Mouse (Mus musculus): ENCODE results near the gene Cope.

Gene Cope

DNA sequence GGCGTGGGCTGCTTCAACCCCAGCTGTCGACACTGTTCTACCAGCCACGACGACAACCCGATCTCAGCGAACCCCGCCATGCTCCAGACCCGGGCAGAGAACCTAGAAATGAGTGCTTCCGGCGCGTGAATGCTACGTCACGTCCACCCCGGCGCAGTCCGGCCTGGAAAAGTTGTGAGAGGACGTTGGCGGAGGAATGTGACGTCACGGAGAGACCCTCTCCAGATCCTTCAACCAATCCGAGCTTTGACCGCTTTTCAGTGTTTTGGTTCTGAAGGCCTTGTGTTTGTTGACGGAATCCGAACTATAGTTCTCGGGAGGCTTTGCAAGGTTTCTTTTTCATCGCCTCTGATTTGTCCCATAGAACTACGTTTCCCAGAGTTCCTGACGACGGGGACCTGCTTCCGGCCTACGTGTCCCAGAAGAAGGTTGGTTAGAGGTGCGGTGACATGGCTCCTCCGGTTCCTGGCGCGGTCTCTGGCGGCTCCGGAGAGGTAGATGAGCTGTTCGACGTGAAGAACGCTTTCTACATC lies at the start of gene Cope, which contains the start of gene Ddx49:
Gene Cope (plus strand): TSS at position 161 of the 533 bp plus-strand sequence.
Gene Ddx49 (minus strand): TSS at position 132 of the 533 bp plus-strand sequence.
- DNase-seq (ENCODE audit: low spot score), result peak; percentile 96

DNA sequence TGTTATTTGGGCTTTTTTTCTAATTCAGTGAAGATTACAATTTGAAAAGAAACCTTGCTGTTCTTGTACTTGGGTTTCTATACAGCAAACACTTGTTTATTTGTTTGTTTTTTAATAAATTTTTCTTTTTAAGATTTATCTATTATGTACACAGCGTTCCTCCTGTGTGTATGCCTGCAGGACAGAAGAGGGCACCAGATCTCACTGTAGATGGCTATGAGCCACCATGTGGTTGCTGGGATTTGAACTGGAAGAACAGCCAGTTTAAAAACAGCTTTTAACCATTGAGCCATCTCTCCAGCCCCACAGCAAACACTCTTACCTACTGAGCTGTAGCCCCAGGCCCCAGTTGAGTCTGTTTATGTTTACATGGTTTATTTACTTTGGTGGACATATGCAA lies 47.7 kb upstream of the Cope start:
- DNase-seq (ENCODE audit: low spot score), result no peak

DNA sequence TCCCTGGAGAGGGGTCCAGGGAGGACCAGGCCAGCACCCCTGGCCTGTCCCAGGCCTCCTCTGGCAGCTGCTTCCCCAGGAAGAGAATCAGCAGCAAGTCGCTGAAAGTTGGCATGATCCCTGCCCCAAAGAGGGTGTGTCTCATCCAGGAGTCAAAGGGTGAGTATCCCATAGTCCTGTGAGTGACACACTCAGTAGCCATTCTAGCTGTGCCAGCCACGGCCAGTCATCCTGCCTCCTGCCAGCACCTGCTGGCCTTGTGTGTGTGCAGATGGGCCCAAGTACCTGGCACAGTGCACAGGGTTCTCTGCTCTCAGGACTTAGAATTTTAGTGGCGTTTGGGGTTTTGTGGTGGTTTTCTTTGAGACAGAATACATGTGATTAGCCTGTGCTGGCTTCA lies 44.9 kb upstream of the Cope start:
- DNase-seq (ENCODE audit: low spot score), result no peak

DNA sequence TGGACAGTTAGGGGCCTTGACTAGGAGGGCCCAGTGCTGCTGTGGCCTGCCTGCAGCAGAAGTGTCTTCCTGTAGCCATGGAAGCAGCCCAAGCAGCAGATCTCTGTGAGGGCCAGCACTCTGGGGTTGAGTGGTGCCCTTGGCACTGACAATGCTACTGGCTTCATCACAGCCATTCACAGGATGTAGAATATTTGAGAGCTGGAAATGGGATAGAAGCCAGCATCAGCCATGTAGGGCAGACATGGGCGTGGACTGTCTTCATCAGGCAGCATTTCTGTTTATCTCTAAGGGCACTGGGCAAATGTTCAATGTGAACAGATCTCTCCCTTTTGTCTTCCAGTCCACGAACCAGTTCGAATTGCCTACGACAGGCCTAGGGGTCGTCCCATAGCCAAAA lies 43.7 kb upstream of the Cope start:
- DNase-seq (ENCODE audit: low spot score), result no peak

DNA sequence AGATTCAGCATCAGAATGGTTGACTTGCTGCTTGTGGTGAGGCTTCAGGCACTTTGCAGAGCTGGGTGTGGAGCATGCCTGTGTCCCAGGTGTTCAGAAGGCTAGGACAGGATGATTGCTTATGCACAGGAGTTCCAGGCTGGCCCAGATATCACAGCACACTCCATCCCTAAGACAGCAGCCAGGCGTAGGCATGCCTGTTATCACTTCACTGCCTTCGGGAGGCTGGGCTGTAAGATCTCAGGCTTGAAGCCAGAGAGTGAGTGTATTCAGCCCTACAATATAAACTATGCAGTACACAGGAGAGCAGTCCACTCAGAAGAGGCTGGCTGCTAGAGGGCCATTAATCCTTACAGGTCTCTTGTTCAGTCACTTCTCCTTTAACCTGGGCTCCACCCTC lies 43.3 kb upstream of the Cope start:
- no peak for DNase-seq (ENCODE audit: low spot score)

DNA sequence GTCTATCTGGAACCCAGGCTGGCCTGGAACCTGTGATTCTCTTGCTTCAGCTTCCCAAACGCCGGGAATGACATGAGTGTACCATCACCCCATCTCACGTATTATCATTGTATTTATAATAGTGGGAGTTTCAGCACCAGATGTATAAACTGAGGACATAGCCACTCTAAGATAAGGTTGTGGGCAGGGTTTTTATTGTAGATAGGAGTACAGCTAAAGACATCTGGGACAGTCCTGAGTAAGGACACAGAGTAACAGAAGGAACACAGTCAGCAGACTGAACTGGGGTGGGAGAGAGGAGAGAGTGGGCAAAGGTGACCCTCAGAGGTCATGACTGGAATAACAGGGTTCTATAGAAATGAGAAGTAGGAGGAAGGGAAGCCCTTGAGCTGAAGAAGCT lies 34.6 kb upstream of the Cope start:
- DNase-seq (ENCODE audit: low spot score), result no peak

DNA sequence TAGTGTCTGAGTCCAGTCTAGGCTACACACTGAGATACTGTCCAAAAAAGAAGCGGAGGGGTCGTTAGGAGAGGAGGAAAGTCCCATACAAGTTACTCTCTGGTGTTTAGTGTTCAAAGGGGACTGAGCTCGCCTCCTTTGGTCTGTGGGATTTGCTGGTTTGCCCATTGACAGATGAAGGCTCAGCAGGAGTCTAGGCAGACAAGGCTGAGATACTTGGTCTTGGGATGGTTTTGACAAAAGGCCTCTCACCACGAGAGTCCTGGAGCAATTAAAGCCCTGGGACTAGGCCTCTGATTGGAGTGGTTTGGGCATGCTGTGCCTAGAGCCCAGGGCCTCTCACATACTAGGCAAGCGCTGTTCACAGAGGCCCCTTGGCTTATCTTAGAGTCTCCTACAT lies 34.0 kb upstream of the Cope start:
- DNase-seq (ENCODE audit: low spot score), result no peak

DNA sequence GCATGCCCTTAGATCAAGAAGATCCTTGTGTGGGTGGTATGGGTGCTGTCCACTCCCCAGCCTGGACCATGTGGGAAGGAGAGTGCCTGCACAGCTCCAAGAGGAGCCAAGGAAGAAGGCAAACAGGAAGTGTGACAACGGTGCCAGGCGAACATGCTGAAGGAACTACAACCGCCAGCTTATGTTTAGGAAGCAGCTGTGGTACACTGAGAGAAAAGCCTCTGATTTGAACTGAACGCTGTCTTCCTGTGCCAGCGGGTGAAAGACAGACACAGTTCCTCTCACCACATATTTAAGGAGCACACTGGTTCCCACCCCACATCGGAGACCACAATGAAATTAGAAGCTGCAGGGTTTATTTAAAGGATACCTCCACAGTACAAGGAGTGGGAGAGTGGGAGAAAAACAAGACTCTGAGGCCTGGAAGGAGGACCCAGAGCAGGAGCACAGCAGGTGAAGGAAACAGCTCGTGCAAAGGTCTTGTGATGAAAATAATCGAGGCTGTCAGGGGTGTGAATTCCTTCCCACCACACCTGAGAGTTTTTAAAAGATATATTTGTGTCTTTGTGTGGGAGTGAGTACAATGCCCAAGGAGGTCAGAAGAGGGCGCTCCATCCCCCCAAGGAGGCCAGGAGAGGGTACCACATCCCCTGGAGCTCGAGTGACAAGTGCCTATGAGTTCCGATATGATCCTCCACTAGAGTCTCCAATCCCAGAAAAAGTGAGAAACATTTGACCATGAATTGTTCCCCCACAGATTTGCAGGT lies 33.3 kb upstream of the Cope start:
- DNase-seq (ENCODE audit: low spot score), result no peak

DNA sequence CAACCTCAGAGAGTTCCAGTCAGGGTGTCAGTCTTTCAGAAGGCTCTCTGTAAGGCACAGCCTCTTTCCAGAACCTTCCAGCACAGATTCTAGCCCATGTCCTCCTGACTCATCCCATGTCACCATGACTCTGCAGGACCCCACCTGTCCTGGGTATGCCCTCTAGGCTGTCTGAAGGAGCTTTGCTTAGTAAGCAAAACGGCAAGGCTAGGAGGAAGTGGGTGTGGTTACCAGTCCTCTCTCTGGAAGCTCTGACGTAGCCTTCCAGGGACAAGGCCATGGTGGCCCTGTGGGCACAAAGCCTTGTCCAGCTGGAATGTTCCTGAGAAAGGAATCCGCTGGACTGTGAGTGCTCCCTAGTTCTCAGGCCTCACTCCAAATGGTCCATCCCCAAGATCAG lies 29.4 kb upstream of the Cope start:
- no peak for DNase-seq (ENCODE audit: low spot score)

DNA sequence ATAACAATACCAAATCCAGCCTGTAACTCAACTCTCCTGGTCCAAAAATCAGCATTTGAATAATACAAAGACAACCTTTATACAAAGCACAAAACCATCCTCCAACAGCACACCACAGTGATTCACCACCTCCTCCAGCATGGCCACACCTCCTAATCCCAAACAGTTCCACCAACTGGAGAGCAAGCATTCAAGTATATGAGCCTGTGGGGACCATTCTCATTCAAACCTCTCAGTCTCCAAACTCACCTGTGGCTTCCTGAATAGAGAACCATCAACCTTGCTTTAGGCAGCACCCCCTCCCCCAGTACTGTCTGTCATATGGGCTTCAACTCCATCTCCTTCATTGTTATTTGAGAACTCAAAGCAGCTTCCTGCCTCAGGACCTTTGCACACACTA lies 28.0 kb upstream of the Cope start:
- no peak for DNase-seq (ENCODE audit: low spot score)

DNA sequence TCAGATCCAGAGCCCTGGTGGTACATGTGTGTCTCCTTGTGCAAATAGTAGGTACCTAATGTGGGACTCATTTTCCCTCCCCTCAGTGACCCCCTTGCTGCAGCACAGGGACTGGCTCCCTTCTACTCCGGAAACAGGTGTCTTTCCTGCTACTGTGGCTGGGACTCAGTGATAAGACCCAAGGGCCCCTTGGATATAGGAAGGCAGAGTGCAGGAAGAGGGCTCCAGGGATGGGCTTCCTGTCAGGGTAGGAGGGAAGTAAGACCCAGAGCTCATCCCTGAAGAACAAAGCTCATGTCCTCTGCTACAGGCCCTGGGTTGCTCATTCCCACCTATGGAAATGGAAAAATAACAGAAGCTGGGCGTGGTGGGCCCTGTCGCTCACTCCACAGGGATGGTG lies 25.8 kb upstream of the Cope start:
- no peak for DNase-seq (ENCODE audit: low spot score)

DNA sequence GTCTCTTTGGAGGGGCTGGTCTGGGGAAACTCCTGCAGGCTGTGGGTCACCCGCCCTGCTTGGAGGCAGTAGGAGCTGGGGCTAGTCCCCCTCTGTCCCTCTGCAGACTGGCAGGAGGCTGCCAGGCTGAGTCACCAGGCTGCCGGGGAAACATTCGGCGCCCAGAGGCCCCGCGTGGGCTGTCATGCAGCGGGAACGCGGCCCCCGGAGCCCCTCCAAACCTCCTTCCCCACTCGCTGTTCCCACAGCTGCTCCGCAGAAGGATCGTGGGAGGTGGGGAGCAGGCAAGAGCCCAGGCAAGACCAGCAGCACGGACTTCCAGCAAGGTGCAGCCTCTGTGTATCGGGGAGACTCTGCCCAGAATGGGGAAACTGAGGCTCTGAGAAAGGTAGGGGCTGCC lies 24.1 kb upstream of the Cope start:
- DNase-seq (ENCODE audit: low spot score), result peak; percentile 65

DNA sequence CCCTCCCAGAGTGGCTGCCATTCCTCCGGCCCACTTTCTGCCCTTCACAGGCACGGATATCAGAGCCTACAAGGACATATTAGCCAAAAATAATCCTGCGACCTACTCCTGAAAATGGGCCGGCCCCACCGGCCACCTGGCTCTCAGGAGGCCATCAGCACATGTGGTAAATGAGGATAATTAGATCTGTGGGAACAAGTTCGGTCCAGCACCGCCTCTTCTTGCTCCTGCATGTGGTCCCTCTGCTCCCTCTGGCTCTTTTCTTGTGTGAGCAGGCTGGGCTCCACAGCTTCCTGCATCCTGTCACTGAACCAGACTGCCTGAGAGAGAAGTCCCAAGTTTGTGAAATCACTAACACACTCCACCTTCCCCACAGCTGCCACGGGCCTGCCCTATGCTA lies 23.1 kb upstream of the Cope start:
- DNase-seq (ENCODE audit: low spot score), result no peak

DNA sequence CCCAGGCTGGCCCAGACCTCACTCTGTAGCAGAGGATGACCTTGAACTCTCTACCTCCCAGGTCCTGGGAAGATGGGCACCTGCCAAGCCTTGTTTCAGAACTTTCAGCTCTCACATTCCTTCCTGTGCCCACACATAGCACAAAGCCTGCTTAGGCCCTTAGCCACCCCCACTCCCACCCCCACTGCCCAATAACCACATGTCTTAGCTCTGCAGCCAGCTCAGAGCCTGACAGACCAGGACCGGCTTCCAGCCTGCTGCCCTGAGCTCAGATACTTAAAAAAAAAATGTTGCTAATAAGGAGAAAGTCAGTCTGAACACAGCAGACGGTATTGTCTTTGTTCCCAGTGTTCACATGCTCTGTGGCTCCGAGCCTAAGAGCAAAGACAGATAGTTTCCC lies 21.3 kb upstream of the Cope start:
- no peak for DNase-seq (ENCODE audit: low spot score)

DNA sequence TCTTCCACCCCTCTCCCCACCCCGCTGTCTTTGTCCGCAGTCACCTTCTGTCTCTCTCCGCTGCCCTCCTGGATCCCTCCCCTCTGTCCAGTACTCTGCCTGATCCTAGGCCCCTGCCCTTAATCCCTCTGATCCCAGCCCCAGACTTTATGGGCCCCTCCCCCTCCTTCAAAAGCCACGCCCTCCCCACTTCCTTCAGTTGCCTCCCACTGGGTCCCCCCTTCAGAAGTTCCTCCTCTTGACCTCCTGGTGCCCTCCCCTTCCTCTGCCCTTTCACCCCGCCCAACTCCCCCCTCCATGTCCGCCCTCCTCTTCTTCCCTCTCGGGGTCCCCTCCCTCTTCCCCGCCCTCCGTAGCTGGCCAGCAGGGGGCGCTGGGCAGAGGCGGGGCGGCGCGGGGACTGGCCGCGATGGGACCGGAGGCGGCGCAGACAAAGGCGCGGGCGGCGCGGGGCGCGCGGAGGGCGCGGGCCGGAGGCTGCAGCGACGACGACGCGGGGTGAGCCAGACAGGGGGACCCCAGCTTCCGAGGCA lies 19.6 kb upstream of the Cope start, which contains the start of gene Homer3:
Gene Homer3 (plus strand): TSS at position 225 of the 533 bp plus-strand sequence.
- DNase-seq (ENCODE audit: low spot score), result peak; percentile 82

DNA sequence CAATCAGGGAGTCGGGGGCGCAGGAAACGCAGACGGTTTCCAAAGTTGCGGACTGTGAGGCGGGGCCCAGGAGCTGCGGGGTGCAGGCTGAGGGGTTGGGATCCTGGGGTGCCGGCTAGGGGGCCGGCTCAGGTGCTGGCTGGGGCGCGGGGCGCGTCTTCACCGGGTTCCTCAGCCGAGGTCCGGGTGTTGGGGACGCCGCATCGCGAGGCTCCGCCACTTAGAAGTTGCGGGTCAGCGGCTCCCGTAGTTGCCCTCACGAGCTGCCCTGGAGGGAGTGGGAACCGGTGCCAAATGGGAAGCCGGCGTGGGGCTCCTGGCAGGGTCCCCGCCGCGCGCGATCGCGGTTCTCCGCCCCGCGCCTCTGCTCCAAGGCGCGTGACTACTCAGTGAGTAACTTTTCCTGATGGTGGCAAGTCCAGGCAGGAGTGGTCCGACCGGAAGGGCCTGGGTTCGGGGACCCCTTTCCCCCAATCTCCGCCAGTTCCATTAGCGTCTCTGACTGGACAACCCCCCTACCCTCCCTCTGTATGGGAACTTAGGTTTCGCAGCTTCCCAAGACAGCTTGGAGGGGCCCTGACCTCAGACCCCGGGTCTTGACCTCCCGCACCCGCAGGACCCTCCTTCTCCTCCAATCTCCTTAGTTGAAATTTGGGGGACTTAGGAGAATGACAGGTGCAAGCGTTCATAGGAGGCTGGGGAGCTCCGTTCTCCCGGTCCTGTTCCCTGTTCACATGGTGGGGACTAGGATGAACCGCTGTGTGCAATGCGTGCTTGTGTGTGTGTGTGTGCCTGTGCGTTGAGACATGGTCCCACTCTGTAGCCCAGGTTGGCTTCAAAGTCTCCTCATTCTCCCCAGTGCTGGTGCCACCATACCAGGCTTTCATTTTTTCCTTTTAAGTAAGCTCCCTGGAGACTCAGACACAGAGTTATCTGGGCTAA lies 18.9 kb upstream of the Cope start:
- no peak for DNase-seq (ENCODE audit: low spot score)

DNA sequence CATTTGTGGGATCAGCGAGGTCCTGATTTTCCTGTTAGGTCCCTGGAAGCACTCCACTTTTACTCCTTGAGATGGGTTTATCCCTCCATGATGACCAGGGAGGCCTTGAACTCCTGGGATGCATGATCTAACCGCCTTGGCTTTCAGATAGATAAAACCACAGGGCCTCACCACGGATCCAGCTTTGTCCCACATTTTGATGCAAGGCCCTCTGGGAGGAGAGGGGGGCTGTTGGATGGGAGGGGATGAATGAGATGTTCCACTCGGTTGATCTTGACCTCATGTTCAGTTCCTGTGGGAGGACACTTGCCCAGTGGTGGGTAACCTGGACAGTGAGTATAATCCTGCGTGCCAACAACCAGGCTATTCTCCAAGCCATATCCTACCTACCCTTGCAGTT lies 17.9 kb upstream of the Cope start:
- no peak for DNase-seq (ENCODE audit: low spot score)

DNA sequence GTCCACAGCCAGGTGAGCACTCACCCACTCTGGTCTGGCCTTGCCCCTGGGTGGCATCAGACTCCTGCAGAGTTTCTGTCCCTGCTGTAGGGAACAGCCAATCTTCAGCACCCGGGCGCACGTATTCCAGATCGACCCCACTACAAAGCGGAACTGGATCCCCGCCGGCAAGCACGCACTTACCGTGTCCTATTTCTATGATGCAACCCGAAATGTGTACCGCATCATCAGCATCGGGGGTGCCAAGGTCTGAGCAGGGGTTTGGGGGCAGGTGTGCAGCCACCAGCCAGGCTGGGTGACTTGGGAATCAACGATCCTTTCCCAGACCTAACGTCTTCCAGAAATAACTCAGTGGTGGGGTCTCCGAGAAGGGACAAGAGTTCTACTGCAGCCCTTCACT lies 17.0 kb upstream of the Cope start:
- no peak for DNase-seq (ENCODE audit: low spot score)

DNA sequence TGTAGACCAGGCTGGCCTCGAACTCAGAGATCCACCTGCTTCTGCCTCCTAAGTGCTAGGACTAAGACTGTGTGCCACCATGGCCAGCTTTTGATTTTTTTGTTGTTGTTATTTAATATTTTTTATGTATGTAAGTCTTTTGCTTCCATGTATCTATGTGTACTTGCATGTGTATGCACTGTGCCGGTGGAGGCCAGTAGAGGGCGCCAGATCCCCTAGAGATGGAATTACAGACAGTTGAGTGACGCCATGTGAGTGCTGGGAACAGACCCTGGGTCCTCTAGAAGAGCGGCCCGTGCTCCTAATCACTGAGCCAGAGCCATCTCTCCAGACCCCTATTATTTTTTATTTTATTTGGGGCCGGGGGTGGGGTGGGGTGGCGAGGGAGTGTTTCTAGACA lies 15.6 kb upstream of the Cope start:
- DNase-seq (ENCODE audit: low spot score), result no peak

DNA sequence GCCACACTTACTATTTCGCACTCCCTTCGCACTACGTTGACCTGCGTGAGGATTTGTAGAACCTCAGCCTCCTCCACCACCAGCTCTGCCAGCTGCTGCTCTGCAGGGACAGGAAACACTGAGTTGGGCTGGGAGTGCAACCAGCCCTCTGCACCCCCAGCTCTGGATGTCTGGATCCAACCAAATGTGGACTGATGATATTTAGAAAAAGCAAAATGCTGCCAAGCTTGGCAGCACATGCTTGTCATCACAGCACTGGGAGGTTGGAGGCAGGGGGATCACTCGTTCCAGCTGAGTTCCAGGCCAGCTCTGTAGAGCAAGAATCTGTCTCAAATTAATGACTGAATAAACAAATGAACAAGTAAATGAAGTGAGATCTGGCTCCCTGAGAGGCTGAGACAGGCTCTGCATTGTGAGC lies 8.3 kb upstream of the Cope start:
- DNase-seq (ENCODE audit: low spot score), result peak; percentile 51

DNA sequence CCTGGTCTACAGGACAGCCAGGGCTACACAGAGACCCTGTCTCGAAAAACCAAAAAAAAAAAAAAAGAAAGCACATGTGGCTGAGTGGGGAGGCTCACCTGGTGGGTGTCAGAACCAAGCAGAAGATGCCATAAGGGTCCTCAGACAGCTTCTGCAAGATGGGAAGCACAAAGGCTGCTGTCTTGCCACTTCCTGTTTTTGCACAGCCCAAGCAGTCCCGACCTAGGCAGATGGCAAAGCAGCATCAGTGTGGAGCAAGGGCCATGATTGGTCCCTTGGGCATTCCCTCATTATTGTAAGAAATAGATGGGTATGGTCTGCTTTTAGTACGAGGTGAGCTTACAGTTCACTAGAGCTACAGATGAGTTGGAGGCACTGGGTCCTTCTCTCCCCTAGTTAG lies 1.4 kb upstream of the Cope start:
- DNase-seq (ENCODE audit: low spot score), result no peak

DNA sequence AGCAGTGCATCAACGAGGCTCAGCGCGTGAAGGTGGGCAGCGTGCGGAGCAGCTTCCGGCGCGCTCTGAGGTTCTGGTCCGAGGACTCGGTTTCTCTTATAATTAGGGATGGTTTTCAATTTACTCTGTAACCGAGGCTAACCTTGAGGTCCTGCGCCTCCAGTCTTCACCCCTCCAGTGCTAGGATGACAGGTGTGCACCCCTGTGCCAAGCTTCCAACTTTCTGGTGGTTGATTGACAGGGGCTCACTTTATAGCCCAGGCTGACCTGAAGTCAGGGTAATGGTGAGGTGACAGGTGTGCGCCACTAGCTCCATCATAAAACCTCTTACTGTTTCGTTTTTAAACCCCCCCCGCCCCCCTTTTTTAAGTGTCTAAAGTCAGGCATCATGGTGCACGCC lies 583 bp downstream of the Cope start:
- no peak for DNase-seq (ENCODE audit: low spot score)

DNA sequence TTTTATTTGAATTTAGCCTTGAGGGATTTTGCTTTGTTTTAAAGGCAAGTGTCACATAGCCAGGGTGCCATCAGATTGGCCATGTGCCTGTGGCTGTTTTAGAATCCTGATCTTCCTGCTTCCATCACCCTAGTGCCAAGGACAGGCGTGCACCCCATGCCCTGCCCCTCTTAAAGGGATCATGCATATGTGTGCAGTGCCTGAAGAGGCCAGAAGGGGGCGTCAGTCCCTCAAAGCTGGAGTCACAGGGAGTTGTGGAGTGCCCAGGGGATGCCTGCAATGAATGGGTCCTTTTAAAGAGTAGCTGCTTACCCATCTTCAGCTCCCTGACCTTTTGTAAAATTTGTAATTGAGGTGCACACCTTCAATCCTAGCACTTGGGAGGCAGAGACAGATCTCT lies 7.0 kb downstream of the Cope start:
- DNase-seq (ENCODE audit: low spot score), result no peak
